Mouse (Mus musculus) ZHBTc4 (cell line): ENCODE measurements at regions not wholly inside any gene's neighbourhood (a gene's known extent, or its start where the extent isn't known, plus 50 kb on each side); places are given as distances from the start of the nearest gene placed in this dataset.

Experiments
- DNase-seq: peaks from one replicate; pipeline ENCODE4 v3.0.0-alpha.2; 2011; ENCODE audit warnings: low read depth, low spot score

- DNase-seq = no peak
Observed at GRCm38 (mm10) chr1:137136156-137136555, 175.9 kb upstream of the Nr5a2 start.

- DNase-seq = no peak
Observed at GRCm38 (mm10) chr1:137133734-137134133, 173.5 kb upstream of the Nr5a2 start.

GRCm38 (mm10) chr1:137130264-137130663 lies 170.0 kb upstream of the Nr5a2 start:
- DNase-seq = no peak

- no peak for DNase-seq
Observed at GRCm38 (mm10) chr1:137129116-137129515, 168.9 kb upstream of the Nr5a2 start.

- DNase-seq = peak; percentile 52
Observed at GRCm38 (mm10) chr1:137117866-137118265, 157.6 kb upstream of the Nr5a2 start.

GRCm38 (mm10) chr1:137106444-137106843 lies 146.2 kb upstream of the Nr5a2 start:
- DNase-seq = no peak

GRCm38 (mm10) chr1:137091762-137092161 lies 131.5 kb upstream of the Nr5a2 start:
- peak; percentile 28 for DNase-seq

GRCm38 (mm10) chr1:137088148-137088547 lies 127.9 kb upstream of the Nr5a2 start:
- no peak for DNase-seq

- DNase-seq = no peak
Observed at GRCm38 (mm10) chr1:137086766-137087165, 126.5 kb upstream of the Nr5a2 start.

GRCm38 (mm10) chr1:137083500-137083899 lies 123.3 kb upstream of the Nr5a2 start:
- DNase-seq = no peak

GRCm38 (mm10) chr1:137079401-137080003 lies 119.3 kb upstream of the Nr5a2 start:
- no peak for DNase-seq

- no peak for DNase-seq
Observed at GRCm38 (mm10) chr1:137074787-137075186, 114.5 kb upstream of the Nr5a2 start.

GRCm38 (mm10) chr1:137073857-137074572 lies 113.8 kb upstream of the Nr5a2 start:
- DNase-seq = no peak

- no peak for DNase-seq
Observed at GRCm38 (mm10) chr1:137060914-137061313, 100.7 kb upstream of the Nr5a2 start.

GRCm38 (mm10) chr1:137053134-137053533 lies 92.9 kb upstream of the Nr5a2 start:
- DNase-seq = no peak

- no peak for DNase-seq
Observed at GRCm38 (mm10) chr1:137051515-137051914, 91.3 kb upstream of the Nr5a2 start.

- no peak for DNase-seq
Observed at GRCm38 (mm10) chr1:137044076-137044475, 83.8 kb upstream of the Nr5a2 start.

GRCm38 (mm10) chr1:137042414-137043010 lies 82.3 kb upstream of the Nr5a2 start:
- no peak for DNase-seq

- DNase-seq = no peak
Observed at GRCm38 (mm10) chr1:137040898-137041297, 80.7 kb upstream of the Nr5a2 start.

- DNase-seq = no peak
Observed at GRCm38 (mm10) chr1:137034586-137034985, 74.3 kb upstream of the Nr5a2 start.

- no peak for DNase-seq
Observed at GRCm38 (mm10) chr1:137033679-137034078, 73.4 kb upstream of the Nr5a2 start.

GRCm38 (mm10) chr1:137023706-137024105 lies 63.5 kb upstream of the Nr5a2 start:
- no peak for DNase-seq

- no peak for DNase-seq
Observed at GRCm38 (mm10) chr1:137020528-137020927, 60.3 kb upstream of the Nr5a2 start.
